Mouse (Mus musculus) cerebellum, postnatal 36 days (tissue): Measurements from ENCODE around the gene Foxn1.

Experiments used
- DNase-seq, 2 experiments: peaks; one replicate each; pipeline ENCODE4 v3.0.0; 2021 to 2022; ENCODE audit warnings: mixed read lengths in 2 of 2

Foxn1 gene

GRCm38 (mm10) chr11:78386508-78387043 is at the start of gene Foxn1:
Gene Foxn1 (minus strand): TSS chr11:78386558.
- DNase-seq = no peak

GRCm38 (mm10) chr11:78435776-78436349 is 49.5 kb upstream of the Foxn1 start:
- no peak for DNase-seq

GRCm38 (mm10) chr11:78434052-78434451 is 47.7 kb upstream of the Foxn1 start:
- no peak for DNase-seq

GRCm38 (mm10) chr11:78431176-78431575 is 44.8 kb upstream of the Foxn1 start:
- peak in 1 of 2 experiments; percentile 17 for DNase-seq

- no peak for DNase-seq
Observed at GRCm38 (mm10) chr11:78430195-78430878, 44.0 kb upstream of the Foxn1 start.

- no peak for DNase-seq
Observed at GRCm38 (mm10) chr11:78428309-78428708, 42.0 kb upstream of the Foxn1 start.

- no peak for DNase-seq
Observed at GRCm38 (mm10) chr11:78427655-78428054, 41.3 kb upstream of the Foxn1 start.

- no peak for DNase-seq
Observed at GRCm38 (mm10) chr11:78425572-78425971, 39.2 kb upstream of the Foxn1 start.

GRCm38 (mm10) chr11:78424352-78424751 is 38.0 kb upstream of the Foxn1 start:
- no peak for DNase-seq

GRCm38 (mm10) chr11:78422055-78422819 is 35.9 kb upstream of the Foxn1 start, which contains the start of gene Slc13a2:
Gene Slc13a2 (minus strand): TSS chr11:78422217.
- no peak for DNase-seq

- no peak for DNase-seq
Observed at GRCm38 (mm10) chr11:78421201-78422009, 35.0 kb upstream of the Foxn1 start.

GRCm38 (mm10) chr11:78420263-78420889 is 34.0 kb upstream of the Foxn1 start:
- DNase-seq = no peak

- no peak for DNase-seq
Observed at GRCm38 (mm10) chr11:78416854-78417253, 30.5 kb upstream of the Foxn1 start.

- no peak for DNase-seq
Observed at GRCm38 (mm10) chr11:78412861-78413260, 26.5 kb upstream of the Foxn1 start.

- no peak for DNase-seq
Observed at GRCm38 (mm10) chr11:78412324-78412850, 26.0 kb upstream of the Foxn1 start.

GRCm38 (mm10) chr11:78411606-78412323 is 25.4 kb upstream of the Foxn1 start:
- peak; percentile 23 to 45 for DNase-seq

GRCm38 (mm10) chr11:78408256-78409240 is 22.2 kb upstream of the Foxn1 start:
- no peak for DNase-seq

GRCm38 (mm10) chr11:78402062-78402461 is 15.7 kb upstream of the Foxn1 start:
- no peak for DNase-seq

- no peak for DNase-seq
Observed at GRCm38 (mm10) chr11:78401469-78401868, 15.1 kb upstream of the Foxn1 start.

GRCm38 (mm10) chr11:78400936-78401335 is 14.6 kb upstream of the Foxn1 start:
- no peak for DNase-seq
